In the genomic region with DNA sequence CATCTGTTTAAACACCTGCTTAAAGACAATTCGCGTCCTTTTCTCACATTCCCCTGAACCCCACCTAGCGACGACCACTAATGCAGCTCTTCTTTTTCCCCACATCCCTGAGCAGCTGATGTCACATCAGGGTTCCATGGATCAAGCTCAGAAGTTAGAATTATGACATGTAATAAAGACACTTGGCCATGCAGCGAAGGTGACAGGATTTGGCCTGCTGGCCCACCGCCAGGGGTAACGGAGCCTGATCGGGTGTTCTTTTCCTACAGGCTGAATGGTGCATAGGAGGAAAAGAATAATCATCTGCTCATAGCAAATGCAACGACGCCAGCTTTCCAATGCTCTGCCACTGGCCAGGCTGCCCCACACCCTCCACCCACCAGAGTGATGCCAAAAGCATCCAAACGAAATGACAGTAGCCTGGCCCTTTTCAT, we compare ENCODE assay signal across 9 mouse cellular contexts.
DNase-seq lines count a peak whose midpoint lies in the region; ATAC-seq and TF ChIP-seq lines count a peak whose summit lies in the region.
"Had no signal": no experiment of that assay in that cellular context is flagged by ENCODE, and none has a peak within 500 bp of the region (broad histone marks: within the 10 kb centered on the region; RNA-seq: fewer than 3 reads in every experiment).

No protein-coding gene starts in this region.

- DNase-seq in cerebellum, postnatal 10 days, result peak; percentile 94
- no peak for DNase-seq in cerebellum, adult 9-10 months
- DNase-seq in lung, postnatal 4 days, result peak; percentile 16 to 29
- DNase-seq in lung, adult 2 months, result no peak
- peak; percentile 77 for DNase-seq in midbrain, embryonic 14.5 days
- DNase-seq in spleen, postnatal 4 days (ENCODE audit: low spot score in 2 of 2), result no peak
- no peak for DNase-seq in Muller cell, postnatal 12 days (ENCODE audit: inconsistent ontology term)

- peak overlapping the region; percentile 81 for H3K27ac ChIP-seq in forebrain, embryonic 16.5 days (ENCODE audit: low read length)
- peak overlapping the region; percentile 80 for H3K27ac ChIP-seq in midbrain, embryonic 14.5 days (replicated peaks; ENCODE audit: low read depth, low read length)
- H3K27ac ChIP-seq: stomach, embryonic 15.5 days had no signal

- 63% methylated on average over 11 of the region's 11 CpGs for WGBS in lung, adult 2 months
- WGBS in forebrain, embryonic 16.5 days, result 22% methylated on average over 11 of the region's 11 CpGs
- 12% methylated on average over 11 of the region's 11 CpGs for WGBS in midbrain, embryonic 14.5 days

- no peaks in the 10 kb centered on the region for H3K36me3 ChIP-seq in forebrain, embryonic 16.5 days (ENCODE audit: control insufficient read depth, insufficient read depth)
- H3K36me3 ChIP-seq in midbrain, embryonic 14.5 days (ENCODE audit: control insufficient read depth, insufficient read depth, low read length), result no peaks in the 10 kb centered on the region
- H3K36me3 ChIP-seq: stomach, embryonic 15.5 days had no signal

- H3K9ac ChIP-seq in forebrain, embryonic 16.5 days (replicated peaks; ENCODE audit: low read depth, low read length), result peak overlapping the region; percentile 41; the same call in 1 of the 2 replicates
- peak overlapping the region; percentile 18 for H3K9ac ChIP-seq in midbrain, embryonic 14.5 days (replicated peaks; ENCODE audit: low read length)
- H3K9ac ChIP-seq: stomach, embryonic 15.5 days had no signal

- no peak for TF ChIP-seq POLR2A in lung, adult 2 months (IDR thresholded peaks at IDR 0.05; ENCODE audit: borderline replicate concordance, extremely low read depth, low read depth, low read length)

- no peaks in the 10 kb centered on the region for H3K27me3 ChIP-seq in forebrain, embryonic 16.5 days (replicated peaks; ENCODE audit: control insufficient read depth, insufficient read depth, low read length)
- no peaks in the 10 kb centered on the region for H3K27me3 ChIP-seq in midbrain, embryonic 14.5 days (ENCODE audit: control insufficient read depth, insufficient read depth, low read length)
- H3K27me3 ChIP-seq: stomach, embryonic 15.5 days had no signal

- no peak for ATAC-seq in forebrain, embryonic 16.5 days
- ATAC-seq in midbrain, embryonic 14.5 days (ENCODE audit: low FRiP score, low TSS enrichment), result peak; percentile 60

- TF ChIP-seq CTCF in lung, adult 2 months (IDR thresholded peaks at IDR 0.05; ENCODE audit: insufficient read depth, low read length), result no peak

- no peaks in the 10 kb centered on the region for H3K9me3 ChIP-seq in forebrain, embryonic 16.5 days (ENCODE audit: control insufficient read depth, low read length)
- H3K9me3 ChIP-seq in midbrain, embryonic 14.5 days (ENCODE audit: control insufficient read depth, low read length), result no peaks in the 10 kb centered on the region
- H3K9me3 ChIP-seq: stomach, embryonic 15.5 days had no signal

- H3K4me3 ChIP-seq in lung, adult 2 months (replicated peaks; ENCODE audit: extremely low read depth, low read depth, low read length), result no peak overlapping the region
- no peak overlapping the region for H3K4me3 ChIP-seq in forebrain, embryonic 16.5 days (replicated peaks; ENCODE audit: low read length)
- H3K4me3 ChIP-seq in midbrain, embryonic 14.5 days (replicated peaks; ENCODE audit: low read depth, low read length), result no peak overlapping the region
- H3K4me3 ChIP-seq: stomach, embryonic 15.5 days had no signal

- H3K4me2 ChIP-seq in forebrain, embryonic 16.5 days (ENCODE audit: low read length), result peak overlapping the region; percentile 43
- H3K4me2 ChIP-seq in midbrain, embryonic 14.5 days (ENCODE audit: low read length), result peak overlapping the region; percentile 32

- H3K4me1 ChIP-seq in lung, adult 2 months (ENCODE audit: control insufficient read depth, insufficient read depth, low read length), result peaks cover 15% of the 10 kb centered on the region
- peaks cover 54% of the 10 kb centered on the region for H3K4me1 ChIP-seq in forebrain, embryonic 16.5 days (replicated peaks; ENCODE audit: control insufficient read depth, insufficient read depth, low read length)
- H3K4me1 ChIP-seq in midbrain, embryonic 14.5 days (ENCODE audit: control insufficient read depth, insufficient read depth, low read length), result peaks cover 55% of the 10 kb centered on the region

Comparison
In these comparisons a context has a peak if more than half of its experiments do, and no peak if none do; other contexts are left out.
1. DNase-seq: peak in cerebellum, postnatal 10 days (2 of 2), lung, postnatal 4 days (2 of 2) and midbrain, embryonic 14.5 days (single experiment); none in cerebellum, adult 9-10 months (single experiment), lung, adult 2 months (single experiment), spleen, postnatal 4 days (0 of 2) and Muller cell, postnatal 12 days (single experiment).